Mouse (Mus musculus): ENCODE data around the gene Supt3.

Gene Supt3

GRCm38 (mm10) chr17:45128611-45129010 is 351.7 kb downstream of the Supt3 start:
- no peak for DNase-seq (ENCODE audit: low spot score)

GRCm38 (mm10) chr17:45133501-45134400 is 356.8 kb downstream of the Supt3 start:
- no peak for DNase-seq (ENCODE audit: low spot score)

- no peak for DNase-seq (ENCODE audit: low spot score)
Observed at GRCm38 (mm10) chr17:45136491-45136890, 359.5 kb downstream of the Supt3 start.

- no peak for DNase-seq (ENCODE audit: low spot score)
Observed at GRCm38 (mm10) chr17:45143043-45143442, 366.1 kb downstream of the Supt3 start.

GRCm38 (mm10) chr17:45144656-45145055 is 367.7 kb downstream of the Supt3 start:
- DNase-seq (ENCODE audit: low spot score), result no peak

GRCm38 (mm10) chr17:45151312-45151929 is 374.5 kb downstream of the Supt3 start:
- no peak for DNase-seq (ENCODE audit: low spot score)

- no peak for DNase-seq (ENCODE audit: low spot score)
Observed at GRCm38 (mm10) chr17:45153721-45154120, 376.8 kb downstream of the Supt3 start.

GRCm38 (mm10) chr17:45158171-45158691 is 381.3 kb downstream of the Supt3 start:
- DNase-seq (ENCODE audit: low spot score), result no peak

- no peak for DNase-seq (ENCODE audit: low spot score)
Observed at GRCm38 (mm10) chr17:45160651-45161050, 383.7 kb downstream of the Supt3 start.

GRCm38 (mm10) chr17:45165741-45166140 is 388.8 kb downstream of the Supt3 start:
- DNase-seq (ENCODE audit: low spot score), result no peak

All from urinary bladder, postnatal 10 days (tissue).